Mouse (Mus musculus) adrenal gland, postnatal 4 days (tissue): ENCODE results near the gene Ergic1. TPM values are rescaled to one million over a fixed set of nuclear protein-coding genes. Genes with fewer than 3 reads are reported as not detected.
A peak's percentile ranks its signal among the peaks of the same experiment; 100 is the strongest.

Source experiments
- DNase-seq, 2 experiments: peaks; one replicate each; pipeline ENCODE4 v3.0.0; 2021 to 2022; ENCODE audit warnings: low spot score in 2 of 2, mixed read lengths in 2 of 2
- total RNA-seq, 2 experiments: library from RNA; stranded (reverse); gene quantifications; 2 replicates each; pipeline ENCODE4 v1.2.3; 2021

Gene Ergic1
- total RNA-seq, 2 experiments from 2014 or later, result 158 to 164 TPM

- no peak for DNase-seq
Measured at GRCm38 (mm10) chr17:26620786-26621766, 59.8 kb downstream of the Ergic1 start.

DNA sequence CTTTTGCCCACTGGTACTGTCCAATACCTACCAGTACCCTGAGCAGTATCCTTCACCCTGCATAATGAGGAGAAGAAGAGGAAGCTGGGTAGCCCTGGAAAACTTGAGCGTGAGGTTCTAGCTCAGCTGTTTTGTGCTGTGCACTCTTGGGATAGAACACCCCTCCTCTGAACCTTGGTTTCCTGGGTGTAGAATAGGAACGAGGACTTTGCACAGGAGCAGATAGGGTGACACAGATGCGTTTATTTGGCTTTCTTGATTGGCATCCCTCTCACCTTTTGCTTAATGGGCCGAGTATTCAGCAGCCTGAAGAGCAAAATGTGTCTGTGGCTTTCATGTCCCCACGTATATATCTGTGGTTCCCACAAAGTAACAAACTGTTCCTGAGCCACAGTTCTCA, 60.6 kb downstream of the Ergic1 start:
- no peak for DNase-seq

- no peak for DNase-seq
Measured at GRCm38 (mm10) chr17:26623991-26624390, 62.7 kb downstream of the Ergic1 start.

DNA sequence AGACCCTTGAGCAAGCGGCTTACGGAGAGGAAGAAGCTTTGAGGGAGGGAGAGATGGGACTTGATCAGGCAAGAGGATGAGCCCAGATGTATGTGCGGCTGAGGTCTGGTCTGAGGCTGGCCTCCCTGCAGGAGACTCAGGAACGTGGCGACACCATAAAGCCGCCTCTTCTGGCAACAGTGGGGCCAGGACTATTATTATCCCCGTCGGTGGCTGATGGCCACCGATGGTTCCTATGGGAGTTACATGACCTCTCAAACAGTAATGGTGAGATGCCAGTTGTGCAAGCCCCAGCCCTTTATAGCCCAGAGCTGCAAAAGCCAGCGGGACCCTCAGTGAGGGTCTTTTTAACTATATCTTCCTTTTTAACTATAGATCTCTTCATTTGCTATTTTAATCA, 63.7 kb downstream of the Ergic1 start:
- no peak for DNase-seq

DNA sequence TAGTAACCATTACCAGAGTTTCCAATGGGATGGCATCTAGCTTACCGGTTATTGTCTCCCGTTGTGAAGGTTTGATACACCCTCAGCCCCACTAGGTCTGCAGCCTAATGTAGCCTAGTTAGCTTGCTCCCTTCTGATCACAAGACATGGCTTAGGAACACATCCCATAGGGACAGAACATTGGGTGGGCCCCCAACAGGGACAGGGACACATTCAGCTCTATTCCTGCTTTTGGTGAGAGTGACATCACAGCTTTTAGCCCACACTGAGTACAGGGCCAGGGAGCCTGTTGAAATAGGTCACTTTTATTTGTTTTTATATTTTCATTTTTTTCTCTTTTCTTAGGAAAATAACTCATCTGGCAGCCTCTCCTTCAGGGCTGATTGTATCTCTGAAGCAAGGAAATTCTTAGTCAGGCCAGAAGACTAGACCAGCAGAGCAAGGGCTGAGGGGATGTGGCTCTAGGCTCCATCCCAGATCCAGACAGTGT, 64.3 kb downstream of the Ergic1 start:
- no peak for DNase-seq

GRCm38 (mm10) chr17:26628479-26628878, 67.2 kb downstream of the Ergic1 start:
- no peak for DNase-seq

DNA sequence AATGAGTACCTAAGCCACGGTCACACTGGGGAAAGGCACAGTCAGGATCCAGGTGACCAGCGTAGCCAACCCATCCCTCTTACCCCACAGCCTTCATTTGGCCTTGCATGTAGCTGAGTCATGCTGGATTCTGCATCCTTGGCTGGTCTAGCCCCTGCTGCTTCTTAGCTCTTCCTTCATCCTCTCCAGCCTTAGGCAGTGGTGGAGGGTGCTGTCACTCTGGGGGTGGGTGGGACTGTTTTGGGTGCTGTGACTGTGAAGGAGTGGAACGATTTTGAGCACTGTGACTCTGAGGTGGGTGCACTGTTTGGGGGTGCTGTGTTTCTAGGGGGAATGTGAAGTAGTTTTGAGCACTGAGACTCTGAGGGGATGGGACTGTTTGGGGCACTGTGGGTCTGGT, 67.6 kb downstream of the Ergic1 start:
- no peak for DNase-seq

DNA sequence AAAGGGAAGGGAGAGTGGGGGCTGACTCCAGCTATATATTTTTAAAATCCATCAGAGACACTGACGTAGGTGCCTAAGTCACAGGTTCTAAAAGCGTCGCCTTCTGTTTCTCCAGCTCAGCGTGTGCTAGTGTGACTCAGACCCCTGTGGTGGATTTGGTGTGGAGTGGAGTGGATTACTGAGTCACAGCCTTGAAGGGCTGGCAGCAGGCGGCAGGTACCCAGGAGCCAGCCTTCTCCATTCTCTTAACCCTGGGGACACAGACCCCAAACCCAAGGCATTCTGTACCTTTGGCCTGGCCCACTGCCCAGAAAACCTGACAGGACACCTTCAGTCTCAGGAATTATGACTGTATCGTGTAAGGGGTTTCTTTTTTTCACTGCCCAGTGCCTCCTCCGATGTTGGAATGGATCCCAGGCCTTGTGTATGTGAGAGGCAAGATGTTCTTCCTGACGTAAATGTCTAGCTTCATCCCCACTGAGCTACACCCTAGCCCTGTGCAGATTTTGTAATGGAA, 70.6 kb downstream of the Ergic1 start:
- no peak for DNase-seq

- DNase-seq, result no peak
Measured at GRCm38 (mm10) chr17:26633186-26633585, 71.9 kb downstream of the Ergic1 start.

- DNase-seq, result no peak
Measured at GRCm38 (mm10) chr17:26633926-26634325, 72.6 kb downstream of the Ergic1 start.

GRCm38 (mm10) chr17:26634539-26634938, 73.2 kb downstream of the Ergic1 start:
- DNase-seq, result no peak

GRCm38 (mm10) chr17:26635951-26636350, 74.7 kb downstream of the Ergic1 start:
- no peak for DNase-seq

DNA sequence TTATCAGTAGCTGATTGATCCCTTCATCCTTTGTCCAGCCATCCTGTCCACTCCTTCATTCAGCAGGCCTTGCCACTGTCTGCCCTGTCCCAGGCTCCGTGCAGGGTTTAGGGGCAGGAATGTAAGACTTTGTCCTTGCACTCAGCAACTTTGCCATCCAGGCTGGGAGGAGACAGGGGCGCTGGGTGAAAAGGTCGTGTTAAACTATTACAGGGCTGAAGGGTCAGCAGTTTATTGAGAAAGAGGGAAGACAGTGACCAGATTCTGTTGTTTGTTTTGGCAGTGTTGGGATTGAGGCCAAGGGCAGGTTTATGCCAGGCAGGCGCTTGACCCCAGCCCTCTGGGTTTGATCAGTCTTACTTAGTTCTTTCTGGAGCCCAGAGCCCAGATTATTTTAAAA, 76.6 kb downstream of the Ergic1 start:
- DNase-seq, result no peak

DNA sequence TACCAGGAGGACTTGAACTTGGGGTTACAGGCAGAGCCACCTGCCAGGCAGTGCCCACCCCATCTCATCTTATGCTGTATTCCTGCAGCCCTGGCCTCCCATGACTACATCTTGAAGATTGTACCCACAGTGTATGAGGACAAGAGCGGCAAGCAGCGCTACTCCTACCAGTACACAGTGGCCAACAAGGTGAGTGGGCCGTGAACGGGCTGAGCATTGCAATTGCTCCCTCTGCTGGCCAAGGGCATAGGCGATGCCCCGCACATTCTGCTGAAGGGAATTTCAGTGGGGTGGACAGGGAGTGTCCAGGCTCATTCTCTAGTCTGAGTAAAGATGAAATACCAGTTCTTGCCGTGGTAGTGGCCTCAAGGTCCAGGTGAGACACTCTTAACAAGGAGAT, 77.4 kb downstream of the Ergic1 start:
- peak; percentile 59 to 74 for DNase-seq

DNA sequence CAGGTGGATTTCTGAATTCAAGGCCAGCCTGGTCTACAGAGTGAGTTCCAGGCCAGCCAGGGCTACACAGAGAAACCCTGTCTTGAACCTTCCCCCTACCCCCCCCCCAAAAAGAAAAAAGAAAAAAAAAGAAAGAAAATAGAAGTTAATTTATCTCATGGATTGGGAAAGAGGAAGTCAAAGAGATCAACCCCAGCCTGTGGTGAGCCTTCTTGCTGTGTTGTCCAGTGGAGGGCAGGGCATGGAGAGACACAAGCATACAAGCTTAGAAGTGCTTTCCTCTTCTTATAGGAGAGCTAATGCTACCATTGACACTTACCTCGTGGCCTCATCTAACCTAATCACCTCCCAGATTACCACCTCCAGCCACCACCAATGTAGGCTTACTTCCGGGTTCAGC, 78.5 kb downstream of the Ergic1 start:
- no peak for DNase-seq

DNA sequence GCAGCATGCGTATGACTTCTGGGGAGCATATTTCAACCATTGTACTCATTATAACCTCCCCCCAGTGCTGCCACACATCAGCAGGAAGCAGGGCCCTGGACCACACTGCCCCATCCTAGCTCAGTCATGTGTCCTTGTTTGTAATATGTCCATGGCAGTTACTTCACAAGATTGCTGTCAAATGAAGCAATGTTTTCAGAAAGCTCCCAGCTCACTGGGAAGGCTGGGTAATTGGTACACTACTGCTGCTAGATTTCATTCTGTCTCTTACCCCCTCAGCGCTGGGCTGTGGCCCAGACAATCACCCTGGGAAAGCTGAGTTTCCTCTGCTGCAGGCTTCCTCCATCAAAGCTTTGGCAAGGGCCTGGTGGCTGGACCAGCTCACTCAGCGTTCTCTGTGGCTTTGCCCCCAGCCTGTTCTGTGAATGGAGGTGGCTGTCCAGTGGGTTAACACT, 79.0 kb downstream of the Ergic1 start:
- DNase-seq, result no peak

- no peak for DNase-seq
Measured at GRCm38 (mm10) chr17:26643456-26643855, 82.2 kb downstream of the Ergic1 start.

- no peak for DNase-seq
Measured at GRCm38 (mm10) chr17:26643993-26644392, 82.7 kb downstream of the Ergic1 start.

DNA sequence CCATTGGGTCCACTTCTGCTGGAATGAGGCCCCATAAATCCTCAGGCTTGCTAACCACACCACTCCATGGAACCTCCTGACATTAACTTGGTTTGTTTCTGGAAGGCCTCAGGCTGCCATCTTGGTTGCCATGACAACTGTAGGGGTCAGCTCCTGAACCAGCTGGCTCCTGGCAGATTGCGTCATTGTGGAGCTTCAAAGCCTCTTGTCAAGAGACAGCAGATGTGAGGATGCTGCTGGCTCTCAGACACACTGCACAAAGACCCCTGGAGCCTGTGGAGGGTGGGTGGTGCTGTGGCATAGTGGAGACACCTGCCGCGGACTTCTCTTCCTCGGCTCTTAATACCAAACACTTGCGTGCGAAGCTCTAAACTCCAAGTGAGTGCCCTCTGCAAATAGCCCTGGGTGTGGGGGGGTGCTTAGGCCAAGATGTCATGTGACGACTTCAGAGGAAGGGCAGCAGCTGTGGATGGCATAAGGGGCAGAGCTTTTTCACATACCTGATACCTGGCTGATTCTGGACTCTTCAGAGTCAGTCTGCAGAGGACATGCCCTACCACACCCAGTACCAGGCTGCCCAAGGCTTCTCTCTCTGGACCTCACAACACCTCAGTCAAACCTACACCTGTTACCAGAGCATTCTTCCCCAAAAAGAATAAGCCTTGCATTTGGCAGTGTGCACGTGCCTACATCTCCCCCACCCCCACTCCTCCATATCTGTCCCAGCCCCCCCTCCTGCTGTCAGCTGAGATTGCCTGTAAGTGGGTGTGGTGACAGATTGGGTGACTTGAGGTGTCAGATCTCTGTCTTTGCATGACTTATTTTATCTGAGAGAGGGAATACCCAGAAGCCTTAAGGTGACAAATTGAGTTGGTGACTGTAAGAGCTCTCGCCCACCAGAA, 83.5 kb downstream of the Ergic1 start:
- no peak for DNase-seq

- DNase-seq, result no peak
Measured at GRCm38 (mm10) chr17:26645411-26645854, 84.1 kb downstream of the Ergic1 start.

DNA sequence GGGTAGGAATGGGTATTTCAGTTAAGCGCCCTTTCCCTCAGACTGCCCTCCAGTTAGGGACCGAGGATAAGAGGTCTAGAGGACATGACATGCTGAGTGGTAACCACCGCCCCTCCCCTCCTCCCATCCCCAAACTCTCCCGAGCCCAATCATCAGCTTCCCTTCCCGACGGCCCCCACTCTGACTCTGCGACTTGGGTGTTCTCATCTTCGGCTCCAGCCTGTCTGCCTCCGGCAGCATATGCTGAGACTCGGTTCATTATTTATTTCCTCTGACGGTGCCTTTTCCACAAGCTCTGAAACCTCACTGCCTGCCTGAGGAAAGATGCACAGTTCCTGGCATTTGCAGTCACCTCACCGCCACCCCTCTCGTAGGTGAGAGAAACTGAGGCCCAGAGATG, 86.0 kb downstream of the Ergic1 start:
- DNase-seq, result no peak
